Mouse (Mus musculus) olfactory bulb, adult 2 months (tissue): ENCODE results near the gene Palld.

Experiments used
- CTCF ChIP-seq: fragments of 200-500 bp; IDR thresholded peaks from 2 replicates; pipeline ENCODE4 v1.5.1; 2012; ENCODE audit warnings: low read depth, mild to moderate bottlenecking, low read length, moderate library complexity; ENCODE audit not compliant: insufficient read depth
- POLR2A ChIP-seq: fragments of 200-500 bp; IDR thresholded peaks from 2 replicates; pipeline ENCODE4 v1.6.1; 2012; ENCODE audit warnings: mild to moderate bottlenecking, low read depth, low read length, moderate library complexity; ENCODE audit not compliant: insufficient read depth

DNA sequence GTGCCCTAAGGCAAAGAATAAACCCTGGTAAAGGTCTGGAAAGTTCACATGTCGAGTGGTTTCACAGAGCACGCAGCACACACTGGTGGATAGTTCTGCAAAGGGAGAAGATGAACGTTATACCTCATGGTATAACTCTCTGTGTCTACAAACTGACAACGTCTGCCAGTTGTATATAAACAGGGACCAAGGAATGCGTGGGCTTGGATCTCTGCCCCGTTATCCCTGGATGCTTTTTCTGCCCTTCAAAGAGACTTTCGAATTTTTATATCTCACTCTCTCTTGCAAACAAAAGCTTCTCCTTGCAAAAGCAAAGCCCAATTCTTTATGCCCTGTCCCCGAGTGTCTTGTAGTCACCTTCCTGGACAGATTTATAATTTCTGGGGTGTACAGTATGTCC lies 319.9 kb downstream of the Palld start:
- TF ChIP-seq POLR2A = no peak
- TF ChIP-seq CTCF = no peak
